Mouse (Mus musculus) bone marrow macrophage, adult 2 months (primary cell): ENCODE data around the gene Tmem156. TPM values are rescaled to one million over a fixed set of nuclear protein-coding genes. Genes with fewer than 3 reads are reported as not detected.

ENCODE experiments used
- H3K27ac ChIP-seq: 2 replicates; pipeline ENCODE4 v1.5.1; 2012; ENCODE audit warnings: low read depth, low read length; ENCODE audit not compliant: insufficient read depth
- H3K4me1 ChIP-seq: 2 replicates; pipeline ENCODE4 v1.6.1; 2012; ENCODE audit warnings: low read length; ENCODE audit not compliant: control insufficient read depth, insufficient read depth
- H3K4me3 ChIP-seq: 2 replicates; pipeline ENCODE4 v1.5.1; 2012; ENCODE audit warnings: mild to moderate bottlenecking, low read length, moderate library complexity; ENCODE audit not compliant: insufficient read depth
- CTCF ChIP-seq: IDR thresholded peaks from 2 replicates; pipeline ENCODE4 v1.5.1; 2012; ENCODE audit warnings: low read depth, mild to moderate bottlenecking, low read length, moderate library complexity
- POLR2A ChIP-seq: IDR thresholded peaks from 2 replicates; pipeline ENCODE4 v1.6.1; 2012; ENCODE audit warnings: mild to moderate bottlenecking, low read depth, low read length, borderline replicate concordance
- polyA plus RNA-seq: library from polyadenylated mRNA; stranded (reverse); fragments of >200 nt; gene quantifications from 2 replicates; pipeline ENCODE4 v1.2.4, GENCODE M21; 2012; ENCODE audit not compliant: missing spikeins, insufficient read depth, insufficient read length

Gene Tmem156
- polyA plus RNA-seq, 1 experiment: 6.1 TPM

DNA sequence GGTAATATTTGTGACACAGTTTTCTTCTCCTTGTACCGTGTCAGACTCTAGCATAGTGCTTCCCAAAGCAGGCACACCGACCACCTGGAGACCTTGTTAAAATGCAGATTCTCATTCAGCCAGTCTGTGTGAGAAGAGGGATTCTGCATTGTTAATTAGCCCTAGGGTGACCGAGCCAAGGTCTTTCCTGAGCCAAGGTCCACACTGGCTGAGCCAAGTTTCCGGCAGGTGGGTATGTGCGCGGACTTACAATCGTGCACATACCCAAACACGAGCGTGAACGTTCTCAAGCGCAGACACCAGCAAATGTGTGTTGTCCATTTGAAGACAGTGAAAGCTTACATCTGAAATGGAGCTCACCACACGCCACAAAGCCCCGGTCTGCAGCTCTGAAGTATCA lies 55.3 kb downstream of the Tmem156 start:
- TF ChIP-seq POLR2A (no peak), CTCF (no peak)
- H3K4me1 ChIP-seq: peaks cover 6% of the 10 kb centered on the region
- H3K4me3 ChIP-seq: no peak overlapping the region
- no peak overlapping the region for H3K27ac ChIP-seq

DNA sequence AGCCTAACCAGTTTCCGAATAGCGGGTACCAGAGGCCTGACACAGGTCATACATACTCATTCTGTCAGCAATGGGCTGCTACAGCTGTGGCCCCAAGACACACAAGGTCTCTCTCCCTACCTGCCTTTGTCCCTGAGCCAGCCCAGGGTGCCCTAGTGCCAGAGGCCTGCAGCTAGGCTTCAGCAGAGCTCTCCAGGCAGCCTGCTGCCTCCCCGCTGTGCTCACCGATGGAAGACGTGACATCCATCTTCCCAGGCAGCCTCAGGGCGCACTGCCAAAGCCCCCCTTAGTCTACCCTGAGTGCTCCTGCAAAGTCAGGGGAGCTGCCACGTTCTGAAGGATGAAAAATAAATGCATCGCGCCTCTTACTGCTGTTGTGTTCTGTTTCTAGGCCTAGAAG lies 63.9 kb downstream of the Tmem156 start:
- Histone ChIP-seq H3K4me1 (no peaks in the 10 kb centered on the region), H3K4me3 (no peak overlapping the region), H3K27ac (no peak overlapping the region)
- no peak for TF ChIP-seq CTCF
- TF ChIP-seq POLR2A: no peak

DNA sequence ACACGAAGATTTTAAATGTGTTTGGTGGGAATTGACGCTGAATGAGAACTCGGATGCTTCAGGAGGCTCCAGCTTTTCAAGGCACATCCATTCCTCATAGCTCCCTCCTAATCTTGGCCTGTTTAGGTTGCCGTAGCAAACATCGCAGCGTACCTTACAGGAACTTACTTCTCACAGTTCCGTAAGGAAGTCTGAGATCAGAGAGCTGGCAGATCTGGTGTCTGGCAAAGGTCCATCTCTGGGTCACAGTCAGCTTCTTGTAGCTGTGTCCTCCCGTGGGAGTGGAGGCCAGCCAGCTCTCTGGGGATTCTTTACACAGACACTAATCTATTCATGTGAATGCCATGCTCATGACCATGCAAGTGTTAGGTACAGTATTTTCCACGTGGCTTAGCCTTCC lies 65.2 kb downstream of the Tmem156 start:
- no peak overlapping the region for H3K4me3 ChIP-seq
- no peak overlapping the region for H3K27ac ChIP-seq
- no peak for TF ChIP-seq POLR2A
- TF ChIP-seq CTCF: no peak
- H3K4me1 ChIP-seq: no peaks in the 10 kb centered on the region

- TF ChIP-seq POLR2A: no peak
- TF ChIP-seq CTCF: no peak
- H3K4me1 ChIP-seq: no peaks in the 10 kb centered on the region
- no peak overlapping the region for H3K27ac ChIP-seq
- no peak overlapping the region for H3K4me3 ChIP-seq
These were observed 66.0 kb downstream of the Tmem156 start for GRCm38 (mm10) chr5:65025916-65026315.

DNA sequence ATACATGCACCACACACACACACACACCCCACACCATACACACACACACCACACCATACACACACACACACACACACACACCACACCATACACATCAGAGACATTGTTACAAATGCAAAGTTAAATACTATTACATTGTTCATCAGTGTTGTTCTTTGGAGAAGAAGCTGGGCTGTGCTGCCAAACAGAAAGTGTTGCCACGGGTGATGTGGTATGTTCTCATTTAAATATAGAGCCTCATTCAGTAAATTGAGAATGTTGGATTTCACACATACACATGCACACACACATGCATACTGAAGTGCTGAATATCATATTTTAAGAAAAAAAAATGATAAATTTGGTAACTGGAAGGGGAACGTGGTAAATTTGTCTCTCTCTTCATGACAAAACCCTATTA lies 67.3 kb downstream of the Tmem156 start:
- Histone ChIP-seq H3K4me3 (no peak overlapping the region), H3K27ac (no peak overlapping the region), H3K4me1 (peaks cover 5% of the 10 kb centered on the region)
- no peak for TF ChIP-seq POLR2A

- Histone ChIP-seq H3K27ac (no peak overlapping the region), H3K4me3 (no peak overlapping the region), H3K4me1 (peaks cover 14% of the 10 kb centered on the region)
- TF ChIP-seq POLR2A: no peak
- no peak for TF ChIP-seq CTCF
These were observed 69.9 kb downstream of the Tmem156 start for GRCm38 (mm10) chr5:65022006-65022405.

GRCm38 (mm10) chr5:65019823-65020222 lies 72.1 kb downstream of the Tmem156 start:
- peaks cover 14% of the 10 kb centered on the region for H3K4me1 ChIP-seq
- no peak overlapping the region for H3K4me3 ChIP-seq
- no peak for TF ChIP-seq POLR2A
- no peak for TF ChIP-seq CTCF
- no peak overlapping the region for H3K27ac ChIP-seq

DNA sequence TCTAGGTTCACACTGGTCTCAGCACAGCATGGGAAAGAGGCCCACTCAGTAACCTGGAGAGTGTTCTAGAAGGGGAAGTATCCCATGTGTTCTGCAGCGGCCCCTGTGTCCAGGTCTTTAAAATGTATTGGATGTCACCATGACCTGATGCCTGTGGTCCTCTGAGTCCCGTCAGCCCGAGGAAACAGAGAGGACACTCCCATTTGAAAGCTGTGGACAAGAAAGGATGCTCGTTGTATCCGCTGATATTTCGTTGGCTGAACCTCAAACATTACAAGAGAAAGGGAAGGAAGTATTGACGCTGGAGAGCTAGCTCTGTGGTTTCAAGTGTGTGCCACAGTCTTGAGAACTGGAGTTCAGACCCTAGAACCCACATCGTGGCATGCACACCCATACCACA lies 72.8 kb downstream of the Tmem156 start:
- Histone ChIP-seq H3K4me3 (no peak overlapping the region), H3K4me1 (peaks cover 14% of the 10 kb centered on the region), H3K27ac (no peak overlapping the region)
- TF ChIP-seq POLR2A: no peak
- TF ChIP-seq CTCF: no peak

GRCm38 (mm10) chr5:65015508-65015907 lies 76.4 kb downstream of the Tmem156 start:
- TF ChIP-seq POLR2A (no peak), CTCF (no peak)
- no peak overlapping the region for H3K27ac ChIP-seq

DNA sequence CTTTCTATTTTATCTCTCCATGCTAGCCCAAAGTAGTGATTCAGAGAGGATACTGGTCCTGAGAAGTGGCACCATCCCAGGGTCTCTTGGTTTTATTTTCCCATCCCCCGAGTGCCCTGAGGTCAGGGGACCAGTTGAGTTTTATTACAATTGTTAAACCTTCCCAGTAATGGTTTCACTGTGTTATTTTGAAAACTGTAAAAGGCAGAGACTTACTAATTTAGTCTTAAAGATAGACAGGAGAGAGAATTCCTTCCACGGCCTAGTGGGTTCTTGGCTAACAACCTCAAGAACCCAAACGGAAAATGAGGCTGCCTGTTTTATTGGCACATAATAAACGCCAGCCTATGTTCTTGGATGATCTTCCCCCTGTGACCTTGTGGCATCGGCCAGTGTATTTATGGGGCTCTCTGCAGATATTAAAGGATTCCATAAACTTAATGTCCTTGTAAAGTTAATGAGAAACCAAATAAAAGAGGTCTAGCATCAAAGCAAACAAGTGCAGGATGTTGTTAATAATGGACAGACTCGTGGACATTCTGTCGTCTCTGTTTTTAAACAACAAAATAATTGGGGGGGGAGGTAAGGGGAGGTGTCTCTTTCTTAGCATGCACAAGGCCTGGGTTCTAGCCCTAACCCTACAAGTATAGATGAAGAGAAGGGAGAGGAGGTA lies 79.9 kb downstream of the Tmem156 start:
- no peak for TF ChIP-seq POLR2A
- TF ChIP-seq CTCF: no peak

More at GRCm38 (mm10) chr5:65015508-65015907, 76.4 kb downstream of the Tmem156 start:
- Histone ChIP-seq H3K4me1 (peaks cover 14% of the 10 kb centered on the region), H3K4me3 (no peak overlapping the region)

GRCm38 (mm10) chr5:65006011-65006491 lies 85.9 kb downstream of the Tmem156 start:
- Histone ChIP-seq H3K4me1 (no peaks in the 10 kb centered on the region), H3K4me3 (no peak overlapping the region), H3K27ac (no peak overlapping the region)
- TF ChIP-seq POLR2A (no peak), CTCF (no peak)

More for the DNA sequence above, 79.9 kb downstream of the Tmem156 start:
- H3K4me1 ChIP-seq: no peaks in the 10 kb centered on the region
- H3K4me3 ChIP-seq: no peak overlapping the region
- no peak overlapping the region for H3K27ac ChIP-seq
